Mouse (Mus musculus): ENCODE measurements around the gene Ackr1.

GRCm38 (mm10) chr1:173323839-173324585 lies 9.5 kb downstream of the Ackr1 start:
- TF ChIP-seq POLR2A (IDR thresholded peaks at IDR 0.05; ENCODE audit: low read depth, low read length), result no peak
- peak; percentile 55; the same call in 1 of the 2 replicates for TF ChIP-seq CTCF (IDR thresholded peaks at IDR 0.05; ENCODE audit: extremely low read depth, insufficient read length, insufficient replicate concordance, low read depth, low read length)
